Mouse (Mus musculus): ENCODE measurements around the gene Mob2.

The Mob2 gene

DNA sequence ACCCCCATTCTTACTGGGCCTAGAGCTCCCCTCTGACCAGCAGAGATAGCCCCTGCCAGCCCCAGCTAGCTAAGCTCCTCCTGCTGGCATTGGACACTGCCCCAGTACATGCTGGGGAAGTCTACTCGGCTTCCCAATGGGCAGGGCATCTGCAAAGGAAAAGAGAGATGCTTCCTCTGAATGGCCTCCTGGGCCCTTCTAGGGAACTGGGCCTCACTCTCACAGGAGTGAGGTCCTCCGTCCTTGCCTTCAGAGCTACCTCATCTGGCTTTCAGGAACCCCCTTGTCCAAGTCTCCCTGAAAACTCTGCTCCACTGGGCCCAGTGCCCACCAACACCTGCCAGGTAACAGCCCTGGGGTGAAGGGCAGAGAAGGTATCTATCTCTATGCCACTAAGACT, 20.0 kb upstream of the Mob2 start:
- DNase-seq (ENCODE audit: low spot score in 2 of 2): no peak

DNA sequence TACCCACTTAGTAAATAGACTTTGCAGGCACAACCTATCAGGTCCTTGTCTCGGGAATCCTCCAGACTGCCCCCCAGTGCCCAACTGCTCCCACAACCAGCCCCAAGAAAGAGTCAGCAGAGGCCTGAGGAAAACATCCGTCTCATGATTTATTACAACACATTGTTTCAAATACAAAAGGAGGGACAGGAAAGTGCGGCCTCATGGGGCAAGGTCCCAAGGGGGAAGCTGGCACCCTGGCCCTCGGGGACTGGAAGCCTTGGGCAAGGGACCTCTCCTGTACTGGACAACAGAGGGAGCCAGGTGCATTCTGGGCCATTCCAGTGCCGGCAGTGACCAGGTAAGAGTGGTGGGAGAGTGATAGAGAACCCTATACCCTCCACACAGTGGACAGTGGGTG, 18.5 kb upstream of the Mob2 start:
- no peak for DNase-seq (ENCODE audit: low spot score in 2 of 2)

- DNase-seq (ENCODE audit: low spot score in 2 of 2): no peak
Observed at GRCm38 (mm10) chr7:142077138-142077537, 16.3 kb upstream of the Mob2 start.

GRCm38 (mm10) chr7:142074146-142074886, 13.5 kb upstream of the Mob2 start:
- no peak for DNase-seq (ENCODE audit: low spot score in 2 of 2)

DNA sequence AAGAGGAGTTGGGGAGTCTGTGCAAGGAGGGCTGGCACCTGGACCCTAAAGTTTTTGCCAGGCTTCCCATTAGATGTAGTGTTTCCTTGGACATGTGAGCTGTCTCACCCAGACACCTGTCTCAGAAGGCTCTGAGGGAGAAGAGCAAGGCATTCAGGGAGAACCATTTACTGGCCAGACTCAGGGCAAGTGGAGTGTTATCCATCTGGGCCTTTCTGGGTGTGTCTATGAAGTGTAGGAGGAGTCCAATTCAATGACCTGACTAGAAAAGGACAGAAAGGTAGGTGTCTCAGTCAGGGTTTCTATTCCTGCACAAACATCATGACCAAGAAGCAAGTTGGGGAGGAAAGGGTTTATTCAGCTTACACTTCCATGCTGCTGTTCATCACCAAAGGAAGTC, 10.9 kb upstream of the Mob2 start:
- DNase-seq (ENCODE audit: low spot score in 2 of 2): no peak

DNA sequence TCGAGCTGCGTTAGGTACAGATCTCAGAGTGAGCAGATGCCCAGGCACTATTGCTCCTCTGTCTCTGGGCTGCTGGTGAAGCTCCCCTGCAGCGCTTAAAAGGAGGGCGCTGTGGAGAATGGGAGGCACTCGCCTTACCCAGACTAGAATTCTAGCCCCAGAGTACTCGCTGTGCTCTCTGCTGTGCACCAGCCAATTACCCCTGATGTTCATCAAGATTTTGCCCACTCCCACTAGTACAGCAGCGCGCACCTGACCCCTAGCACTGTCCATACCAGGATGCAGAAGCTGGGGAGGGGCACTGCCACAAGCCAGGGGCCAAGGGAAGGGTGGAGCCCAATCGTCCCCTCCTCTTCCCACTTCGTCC, 10.3 kb upstream of the Mob2 start:
- DNase-seq (ENCODE audit: low spot score in 2 of 2): no peak

DNA sequence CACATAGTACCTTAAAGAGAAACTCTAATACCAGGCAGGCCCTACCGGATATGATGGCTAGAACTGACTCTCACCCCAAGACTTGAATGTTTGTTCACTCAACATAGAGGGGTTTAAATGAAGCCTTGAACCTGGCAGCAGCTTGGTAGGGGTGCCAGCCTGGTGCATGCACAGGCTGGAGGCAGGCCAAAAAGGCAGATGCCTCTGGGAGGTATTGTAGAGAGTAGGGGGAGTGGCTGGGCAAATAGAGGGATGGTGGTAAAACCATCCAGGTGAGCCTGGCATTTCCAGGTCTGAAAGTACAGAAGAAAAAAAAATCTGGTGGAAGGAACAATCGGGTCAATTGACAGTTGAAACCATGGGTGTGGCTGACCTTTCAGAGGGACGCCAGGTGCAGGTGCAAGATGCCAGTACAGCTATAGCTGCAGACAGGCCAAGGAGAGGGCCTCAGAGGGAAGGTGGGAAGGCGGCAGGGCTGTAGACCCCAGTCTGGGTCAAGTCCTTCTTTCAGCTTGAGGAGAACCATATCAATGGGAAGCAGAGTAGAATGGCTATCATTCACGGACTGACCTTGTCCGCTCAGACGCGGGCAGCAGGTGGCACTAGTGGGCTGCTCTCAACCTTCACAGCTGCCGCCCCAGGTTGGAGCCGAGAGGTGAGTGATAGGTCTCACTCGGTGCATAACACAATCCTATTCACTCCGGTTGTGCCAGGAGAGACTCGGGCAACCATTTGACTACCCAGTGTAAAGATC, 9.8 kb upstream of the Mob2 start:
- peak in 1 of 2 experiments; percentile 80 for DNase-seq (ENCODE audit: low spot score in 2 of 2)

- no peak for DNase-seq (ENCODE audit: low spot score in 2 of 2)
Observed at GRCm38 (mm10) chr7:142068429-142068828, 7.6 kb upstream of the Mob2 start.

- no peak for DNase-seq (ENCODE audit: low spot score in 2 of 2)
Observed at GRCm38 (mm10) chr7:142060185-142060930, 507 bp downstream of the Mob2 start.

DNA sequence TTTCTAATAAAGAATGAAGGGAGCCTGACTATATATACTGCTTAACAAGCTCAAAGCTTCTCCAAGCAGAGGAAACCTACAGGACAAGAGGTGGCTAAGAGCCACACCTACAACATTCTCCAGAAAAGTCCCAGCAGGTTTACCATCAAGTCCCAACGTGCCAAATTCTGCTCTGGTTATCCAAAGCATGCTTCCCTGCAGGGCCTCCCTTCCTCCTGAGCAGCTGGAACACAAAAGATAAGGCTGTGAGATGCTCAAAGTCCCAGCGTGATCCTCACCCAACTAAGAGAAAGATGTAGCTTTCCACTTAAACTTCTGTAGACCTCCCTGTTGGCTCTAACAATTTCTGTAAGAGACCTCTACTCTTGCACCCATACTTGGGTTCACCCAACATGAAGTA, 1.8 kb downstream of the Mob2 start:
- DNase-seq (ENCODE audit: low spot score in 2 of 2): no peak

DNA sequence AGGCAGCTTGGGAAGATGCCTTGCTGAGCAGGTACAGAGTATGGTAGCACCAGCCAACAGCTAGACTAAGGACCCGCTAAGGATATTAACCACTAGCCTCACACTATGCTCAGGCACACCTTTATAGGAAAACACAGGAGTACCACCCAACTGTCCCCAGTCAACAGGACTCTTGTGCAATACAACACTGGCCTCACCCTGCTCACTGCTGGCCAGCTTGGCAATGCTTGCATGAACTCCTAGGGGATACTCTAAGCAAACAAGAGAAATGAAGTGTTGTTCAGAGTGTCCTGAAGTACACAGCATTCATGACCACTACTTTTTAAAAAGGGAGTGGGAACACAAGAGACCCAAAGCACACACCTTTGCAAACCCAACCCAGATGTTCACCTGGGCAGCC, 3.7 kb downstream of the Mob2 start:
- no peak for DNase-seq (ENCODE audit: low spot score in 2 of 2)

- no peak for DNase-seq (ENCODE audit: low spot score in 2 of 2)
Observed at GRCm38 (mm10) chr7:142056601-142057061, 4.2 kb downstream of the Mob2 start.

GRCm38 (mm10) chr7:142055431-142055830, 5.4 kb downstream of the Mob2 start:
- DNase-seq (ENCODE audit: low spot score in 2 of 2): no peak

- no peak for DNase-seq (ENCODE audit: low spot score in 2 of 2)
Observed at GRCm38 (mm10) chr7:142050536-142050935, 10.3 kb downstream of the Mob2 start.

DNA sequence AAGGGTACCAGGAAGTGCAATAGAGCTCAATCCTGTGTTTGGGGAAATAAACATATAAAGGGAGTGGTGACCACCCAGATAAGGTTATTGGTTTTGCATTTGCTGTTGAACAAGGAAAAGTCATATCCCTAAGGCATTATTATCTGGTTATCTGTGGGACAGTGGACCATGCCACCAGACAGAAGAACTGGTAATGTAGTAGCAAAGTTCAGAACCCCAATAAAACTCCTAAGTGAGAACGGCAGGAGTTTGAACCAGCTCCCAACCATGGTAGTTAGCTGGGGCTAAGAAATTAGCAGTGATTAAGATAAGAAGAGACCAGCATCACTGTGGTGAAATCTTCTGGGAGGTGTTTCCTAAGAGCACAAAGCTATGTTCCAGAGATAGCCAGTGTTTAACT, 14.9 kb downstream of the Mob2 start:
- DNase-seq (ENCODE audit: low spot score in 2 of 2): no peak

- DNase-seq (ENCODE audit: low spot score in 2 of 2): no peak
Observed at GRCm38 (mm10) chr7:142045344-142045743, 15.5 kb downstream of the Mob2 start.

GRCm38 (mm10) chr7:142040756-142041155, 20.1 kb downstream of the Mob2 start:
- no peak for DNase-seq (ENCODE audit: low spot score in 2 of 2)

DNA sequence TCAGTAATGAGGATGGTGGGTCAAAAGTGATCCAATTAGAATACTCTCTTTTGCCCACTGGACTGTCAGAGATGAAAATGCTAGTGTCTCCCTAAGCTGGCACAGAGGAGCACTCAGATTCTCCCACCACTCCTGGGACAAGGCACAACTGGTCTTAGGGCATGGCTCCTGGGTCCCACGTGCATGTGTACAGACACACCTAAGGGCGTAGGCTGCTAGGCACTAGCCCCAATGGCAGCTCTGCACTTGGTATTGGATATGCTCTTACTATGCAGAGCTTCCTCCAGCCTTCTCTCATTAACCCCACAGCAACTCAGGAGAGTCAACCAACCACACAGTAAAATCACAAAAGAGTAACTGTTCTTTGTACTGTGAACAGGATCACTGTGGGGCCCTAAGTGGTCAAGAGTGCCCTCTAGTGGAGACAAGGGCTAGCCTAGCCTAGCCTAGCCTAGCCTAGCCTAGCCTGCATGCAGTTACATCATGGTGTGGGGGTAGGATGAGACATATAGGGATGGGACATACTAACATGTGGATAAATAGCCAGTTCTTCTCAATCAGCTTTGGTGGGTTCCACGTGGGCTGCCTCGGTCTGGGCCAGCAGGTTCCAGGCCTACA, 23.2 kb downstream of the Mob2 start:
- peak in 1 of 2 experiments; percentile 36 for DNase-seq (ENCODE audit: low spot score in 2 of 2)

- DNase-seq (ENCODE audit: low spot score in 2 of 2): no peak
Observed at GRCm38 (mm10) chr7:142035048-142035811, 25.6 kb downstream of the Mob2 start.

- DNase-seq (ENCODE audit: low spot score in 2 of 2): peak in 1 of 2 experiments; percentile 7
Observed at GRCm38 (mm10) chr7:142034198-142034597, 26.7 kb downstream of the Mob2 start.

- DNase-seq (ENCODE audit: low spot score in 2 of 2): no peak
Observed at GRCm38 (mm10) chr7:142030073-142030472, 30.8 kb downstream of the Mob2 start.
